Mouse (Mus musculus): Measurements from ENCODE around the gene Tmtc2.

- TF ChIP-seq CTCF (IDR thresholded peaks at IDR 0.05) (no peak), EP300 (IDR thresholded peaks at IDR 0.05) (no peak)
Observed at GRCm38 (mm10) chr10:105199515-105199914, 374.7 kb downstream of the Tmtc2 start.

Data from lung, postnatal 0 days (tissue).